Comparison of ENCODE assay signal across 8 mouse cellular contexts in genomic region chrX:20819708-20820426, GRCm38 (mm10). TPM values are rescaled to one million over a fixed set of nuclear protein-coding genes. Genes with fewer than 3 reads are reported as not detected.
DNase-seq lines count a peak whose midpoint lies in the region; ATAC-seq and TF ChIP-seq lines count a peak whose summit lies in the region.

No protein-coding gene starts in this region.

- H3ac ChIP-seq in C2C12 (ENCODE audit: control insufficient read depth, insufficient read length, low read depth) (peak overlapping the region; percentile 65), myocyte (ENCODE audit: control insufficient read depth, insufficient read length) (no peak overlapping the region)

- peak overlapping the region; percentile 49 for H3K4me2 ChIP-seq in embryonic facial prominence, embryonic 14.5 days (ENCODE audit: low read depth, low read length)
- H3K4me2 ChIP-seq in heart, embryonic 13.5 days = peak overlapping the region; percentile 75
- H3K4me2 ChIP-seq in kidney, embryonic 16.5 days (replicated peaks; ENCODE audit: low read depth, low read length) = peak overlapping the region; percentile 56
- peak overlapping the region; percentile 71 for H3K4me2 ChIP-seq in liver, embryonic 12.5 days
- peak overlapping the region; percentile 86 for H3K4me2 ChIP-seq in myocyte (ENCODE audit: low read depth)

- 46% methylated on average over 8 of the region's 8 CpGs for WGBS in embryonic facial prominence, embryonic 14.5 days
- WGBS in heart, embryonic 13.5 days = 43% methylated on average over 8 of the region's 8 CpGs
- WGBS in kidney, embryonic 16.5 days = 46% methylated on average over 8 of the region's 8 CpGs
- WGBS in liver, embryonic 12.5 days (ENCODE audit: insufficient replicate concordance) = 40% methylated on average over 8 of the region's 8 CpGs

- H3K36me3 ChIP-seq in C2C12 (ENCODE audit: control insufficient read depth, insufficient read depth) (no peaks in the 10 kb centered on the region), myocyte (ENCODE audit: control insufficient read depth, insufficient read depth) (no peaks in the 10 kb centered on the region)
- H3K36me3 ChIP-seq in embryonic facial prominence, embryonic 14.5 days (ENCODE audit: control insufficient read depth, insufficient read depth, low read length) = no peaks in the 10 kb centered on the region
- H3K36me3 ChIP-seq in heart, embryonic 13.5 days = no peaks in the 10 kb centered on the region
- no peaks in the 10 kb centered on the region for H3K36me3 ChIP-seq in kidney, embryonic 16.5 days (ENCODE audit: insufficient read depth, low read length)
- no peaks in the 10 kb centered on the region for H3K36me3 ChIP-seq in liver, embryonic 12.5 days

- no peak for TF ChIP-seq CTCF in C2C12 (IDR thresholded peaks at IDR 0.05; ENCODE audit: control insufficient read depth, insufficient read depth, insufficient read length)

- DNase-seq in adrenal gland, postnatal 25 days = peak; percentile 49
- peak; percentile 41 for DNase-seq in embryonic facial prominence, embryonic 14.5 days (ENCODE audit: low spot score)
- DNase-seq in testis, postnatal 10 days (ENCODE audit: low spot score) = peak; percentile 74

- H3K79me2 ChIP-seq in C2C12 (ENCODE audit: control insufficient read depth, insufficient read depth) (no peaks in the 10 kb centered on the region), myocyte (ENCODE audit: control insufficient read depth, insufficient read depth) (no peaks in the 10 kb centered on the region)

- no peak for TF ChIP-seq POLR2A in myocyte (IDR thresholded peaks at IDR 0.05; ENCODE audit: insufficient read length, low read depth)

- H3K79me3 ChIP-seq in C2C12 (ENCODE audit: low read depth) = no peaks in the 10 kb centered on the region

- H3K27ac ChIP-seq in embryonic facial prominence, embryonic 14.5 days (replicated peaks; ENCODE audit: low read depth, low read length) = peak overlapping the region; percentile 22
- peak overlapping the region; percentile 76 for H3K27ac ChIP-seq in heart, embryonic 13.5 days (replicated peaks)
- peak overlapping the region; percentile 76 for H3K27ac ChIP-seq in kidney, embryonic 16.5 days (ENCODE audit: low read length)
- no peak overlapping the region for H3K27ac ChIP-seq in liver, embryonic 12.5 days

- H3K4me3 ChIP-seq in C2C12 (ENCODE audit: insufficient read depth, poor library complexity, severe bottlenecking) (no peak overlapping the region), myocyte (peak overlapping the region; percentile 24)
- peak overlapping the region; percentile 23 for H3K4me3 ChIP-seq in embryonic facial prominence, embryonic 14.5 days (ENCODE audit: low read depth, low read length)
- peak overlapping the region; percentile 51 for H3K4me3 ChIP-seq in heart, embryonic 13.5 days
- peak overlapping the region; percentile 42 for H3K4me3 ChIP-seq in kidney, embryonic 16.5 days (ENCODE audit: low read length)
- H3K4me3 ChIP-seq in liver, embryonic 12.5 days = peak overlapping the region; percentile 40

- H3K9me3 ChIP-seq in embryonic facial prominence, embryonic 14.5 days (ENCODE audit: control insufficient read depth, low read length) = no peaks in the 10 kb centered on the region
- no peaks in the 10 kb centered on the region for H3K9me3 ChIP-seq in heart, embryonic 13.5 days
- no peaks in the 10 kb centered on the region for H3K9me3 ChIP-seq in kidney, embryonic 16.5 days (ENCODE audit: low read length)
- no peaks in the 10 kb centered on the region for H3K9me3 ChIP-seq in liver, embryonic 12.5 days (replicated peaks)

- H3K4me1 ChIP-seq in embryonic facial prominence, embryonic 14.5 days (ENCODE audit: control insufficient read depth, insufficient read depth, low read length) = no peaks in the 10 kb centered on the region
- H3K4me1 ChIP-seq in heart, embryonic 13.5 days = peaks cover 9% of the 10 kb centered on the region
- H3K4me1 ChIP-seq in kidney, embryonic 16.5 days (ENCODE audit: insufficient read depth, low read length) = no peaks in the 10 kb centered on the region
- H3K4me1 ChIP-seq in liver, embryonic 12.5 days = peaks cover 8% of the 10 kb centered on the region

- ATAC-seq in embryonic facial prominence, embryonic 14.5 days (ENCODE audit: low read depth) = peak; percentile 20; the same call in 1 of the 2 replicates
- no peak for ATAC-seq in heart, embryonic 13.5 days (ENCODE audit: extremely low read depth, insufficient number of reproducible peaks, low FRiP score, low TSS enrichment)
- peak; percentile 63 for ATAC-seq in kidney, embryonic 16.5 days (ENCODE audit: low FRiP score, low TSS enrichment)
- ATAC-seq in liver, embryonic 12.5 days = 0 out of 2 replicates have a peak, but pooled peaks have one; percentile 8

- H3K27me3 ChIP-seq in C2C12 (ENCODE audit: control insufficient read depth, insufficient read depth, insufficient read length) = no peaks in the 10 kb centered on the region
- no peaks in the 10 kb centered on the region for H3K27me3 ChIP-seq in embryonic facial prominence, embryonic 14.5 days (replicated peaks; ENCODE audit: control insufficient read depth, insufficient read depth, low read length)
- H3K27me3 ChIP-seq in heart, embryonic 13.5 days (replicated peaks) = no peaks in the 10 kb centered on the region
- no peaks in the 10 kb centered on the region for H3K27me3 ChIP-seq in kidney, embryonic 16.5 days (ENCODE audit: insufficient read depth, low read length)
- no peaks in the 10 kb centered on the region for H3K27me3 ChIP-seq in liver, embryonic 12.5 days (replicated peaks)
- H3K27me3 ChIP-seq in myocyte (ENCODE audit: control insufficient read depth, insufficient read depth, insufficient read length) = no peaks in the 10 kb centered on the region

- H3K9ac ChIP-seq in embryonic facial prominence, embryonic 14.5 days (ENCODE audit: low read depth, low read length) = 0 out of 2 replicates have a peak overlapping the region, but pooled peaks have one; percentile 39
- peak overlapping the region; percentile 76 for H3K9ac ChIP-seq in heart, embryonic 13.5 days
- H3K9ac ChIP-seq in kidney, embryonic 16.5 days (replicated peaks; ENCODE audit: low read length) = peak overlapping the region; percentile 45; the same call in 1 of the 2 replicates
- peak overlapping the region; percentile 46; the same call in 1 of the 2 replicates for H3K9ac ChIP-seq in liver, embryonic 12.5 days

TF ChIP-seq in C2C12, 6 proteins besides CTCF, POLR2A, EP300 and RAD21:
- TF ChIP-seq CEBPB (IDR thresholded peaks at IDR 0.05; ENCODE audit: low read depth) = peak; percentile 38
- no peak for TF ChIP-seq FOSL1 (IDR thresholded peaks at IDR 0.05; ENCODE audit: insufficient read depth, low read length, poor library complexity, severe bottlenecking)

TF ChIP-seq in myocyte, 11 proteins besides CTCF, POLR2A, EP300 and RAD21:
- TF ChIP-seq MYOG (IDR thresholded peaks at IDR 0.05; ENCODE audit: control insufficient read depth in 1 of 3, insufficient read depth in 1 of 3, insufficient read length in 2 of 3, low read depth in 2 of 3) = no peak
- 0 out of 2 replicates have a peak, but pooled peaks have one; percentile 13 for TF ChIP-seq CEBPB (IDR thresholded peaks at IDR 0.05; ENCODE audit: insufficient read depth, poor library complexity, severe bottlenecking)

RNA-seq across cellular contexts. Expression of gene Araf, which starts 22.3 kb away (rescaled TPM):
- polyA plus RNA-seq in C2C12 (2012; fragmentation: generic; extraction: Trizol) (33.2 TPM), myocyte (2012; fragmentation: generic; extraction: Trizol) (66.5 TPM)
- total RNA-seq in adrenal gland, postnatal 25 days (2021) = 135 and 142 TPM in 2 replicates
- 91.1 and 95.0 TPM in 2 replicates for polyA plus RNA-seq in embryonic facial prominence, embryonic 14.5 days (2014; fragmentation: Nextera tagmentation; extraction: Ambion mirVana)
- polyA plus RNA-seq in heart, embryonic 13.5 days (2015; fragmentation: Nextera tagmentation; extraction: Ambion mirVana) = 90.5 and 108 TPM in 2 replicates
- 124 and 143 TPM in 2 replicates for polyA plus RNA-seq in kidney, embryonic 16.5 days (2015; fragmentation: Nextera tagmentation; extraction: Ambion mirVana)
- 58.9 and 62.8 TPM in 2 replicates for polyA plus RNA-seq in liver, embryonic 12.5 days (2016; fragmentation: Nextera tagmentation; extraction: Ambion mirVana)

RNA-seq across cellular contexts. Expression of gene Timp1, which starts 50.1 kb away (rescaled TPM):
- polyA plus RNA-seq in C2C12 (2012; fragmentation: generic; extraction: Trizol) (466 TPM), myocyte (2012; fragmentation: generic; extraction: Trizol) (387 TPM)
- 29.4 and 31.1 TPM in 2 replicates for total RNA-seq in adrenal gland, postnatal 25 days (2021)
- 60.4 and 62.8 TPM in 2 replicates for polyA plus RNA-seq in embryonic facial prominence, embryonic 14.5 days (2014; fragmentation: Nextera tagmentation; extraction: Ambion mirVana)
- polyA plus RNA-seq in heart, embryonic 13.5 days (2015; fragmentation: Nextera tagmentation; extraction: Ambion mirVana) = 32.4 and 35.9 TPM in 2 replicates
- polyA plus RNA-seq in kidney, embryonic 16.5 days (2015; fragmentation: Nextera tagmentation; extraction: Ambion mirVana) = 19.3 and 21.1 TPM in 2 replicates
- 3.7 and 5.1 TPM in 2 replicates for polyA plus RNA-seq in liver, embryonic 12.5 days (2016; fragmentation: Nextera tagmentation; extraction: Ambion mirVana)
